Mouse (Mus musculus) liver, adult 2 months (tissue): ENCODE data around the gene Rgs2.

Source experiments
- CTCF ChIP-seq: fragments of 200-500 bp; IDR thresholded peaks from 2 replicates; pipeline ENCODE4 v1.5.1; 2011; ENCODE audit warnings: low read depth, low read length, control low read depth
- POLR2A ChIP-seq: fragments of 200-500 bp; IDR thresholded peaks from 2 replicates; pipeline ENCODE4 v1.6.1; 2011; ENCODE audit warnings: low read length, control low read depth; ENCODE audit not compliant: insufficient read depth; ENCODE audit errors: extremely low read depth

- TF ChIP-seq CTCF (no peak), POLR2A (no peak)
Measured at GRCm38 (mm10) chr1:144018417-144018958, 14.5 kb upstream of the Rgs2 start.
